Mouse (Mus musculus) spleen, postnatal 10 days (tissue): ENCODE data around the gene Mcrip2.

Source experiments
- DNase-seq, 2 experiments: peaks; one replicate each; pipeline ENCODE4 v3.0.0; 2021 to 2022; ENCODE audit warnings: low spot score in 2 of 2

Gene Mcrip2

GRCm38 (mm10) chr17:25866172-25866571 lies 2.4 kb downstream of the Mcrip2 start:
- no peak for DNase-seq

DNA sequence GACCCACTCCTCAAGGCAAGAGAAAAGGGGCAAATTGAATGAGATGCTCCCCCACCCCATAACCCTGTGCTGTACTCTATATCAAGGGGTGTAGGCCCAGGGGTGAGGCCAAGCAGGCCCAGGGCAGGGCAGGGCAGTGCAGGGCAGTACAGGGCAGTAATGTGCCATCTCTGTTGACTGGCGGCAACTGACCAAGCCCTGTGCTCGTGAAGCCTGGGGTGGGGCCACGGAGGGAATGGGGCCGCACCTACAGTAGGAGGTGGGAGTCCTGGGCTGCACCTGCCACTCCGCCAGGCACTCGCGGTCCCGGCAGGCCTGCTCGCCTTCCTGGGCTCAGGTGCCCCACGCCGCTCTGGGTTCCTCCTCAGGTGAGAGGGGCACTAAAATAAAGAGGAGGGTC lies 3.3 kb downstream of the Mcrip2 start:
- no peak for DNase-seq

GRCm38 (mm10) chr17:25864311-25864710 lies 4.3 kb downstream of the Mcrip2 start:
- DNase-seq = no peak

- DNase-seq = no peak
Observed at GRCm38 (mm10) chr17:25863681-25864080, 4.9 kb downstream of the Mcrip2 start.

DNA sequence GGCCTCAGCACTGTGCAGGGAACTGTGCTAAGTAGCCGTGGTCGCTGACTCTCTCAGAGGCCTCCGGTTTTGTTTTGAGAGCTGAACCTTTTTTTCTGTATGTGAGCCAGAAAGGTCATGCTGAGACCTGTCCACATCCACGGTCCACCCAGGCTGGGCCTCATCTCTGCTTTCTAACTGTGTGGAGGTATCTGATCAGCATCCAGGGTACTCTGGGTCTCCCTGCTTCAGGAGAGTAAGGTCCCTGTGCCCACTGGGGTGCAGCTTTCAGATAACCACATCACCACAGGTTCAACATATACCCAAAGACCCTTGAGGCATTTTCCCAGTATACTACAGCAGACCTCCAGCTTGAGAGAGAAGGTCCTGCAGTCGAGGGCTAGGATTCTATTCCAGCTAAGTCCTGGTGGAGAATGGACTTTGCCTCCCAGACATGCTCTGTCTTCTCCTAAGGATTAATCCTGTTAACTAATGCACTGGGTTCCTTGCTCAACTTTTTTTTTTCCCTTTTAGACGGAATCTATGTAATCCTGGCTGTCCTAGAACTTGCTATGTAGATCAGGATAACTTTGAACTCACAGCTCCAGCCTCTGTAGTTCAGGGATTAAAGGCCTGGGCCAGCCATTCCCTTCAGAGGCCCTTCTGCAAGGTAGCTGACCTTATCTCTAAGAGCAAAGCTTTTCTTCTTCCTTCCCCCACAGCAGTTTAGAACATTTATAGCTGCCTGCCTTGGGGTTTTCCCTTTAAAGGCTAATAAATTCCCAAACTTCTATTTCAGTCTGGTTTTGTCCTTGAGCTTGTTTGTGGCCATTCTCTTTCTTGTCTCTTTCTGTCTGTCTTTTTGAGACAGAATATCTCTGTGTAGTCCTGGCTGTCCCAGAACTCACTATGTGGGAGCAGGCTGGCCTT lies 6.6 kb downstream of the Mcrip2 start:
- DNase-seq = no peak

- DNase-seq = peak; percentile 81 to 92
Observed at GRCm38 (mm10) chr17:25860832-25861703, 7.5 kb downstream of the Mcrip2 start, which contains the start of gene Wdr90. Wdr90 (minus strand) TSS chr17:25861501.

GRCm38 (mm10) chr17:25860229-25860628 lies 8.3 kb downstream of the Mcrip2 start:
- DNase-seq = no peak

DNA sequence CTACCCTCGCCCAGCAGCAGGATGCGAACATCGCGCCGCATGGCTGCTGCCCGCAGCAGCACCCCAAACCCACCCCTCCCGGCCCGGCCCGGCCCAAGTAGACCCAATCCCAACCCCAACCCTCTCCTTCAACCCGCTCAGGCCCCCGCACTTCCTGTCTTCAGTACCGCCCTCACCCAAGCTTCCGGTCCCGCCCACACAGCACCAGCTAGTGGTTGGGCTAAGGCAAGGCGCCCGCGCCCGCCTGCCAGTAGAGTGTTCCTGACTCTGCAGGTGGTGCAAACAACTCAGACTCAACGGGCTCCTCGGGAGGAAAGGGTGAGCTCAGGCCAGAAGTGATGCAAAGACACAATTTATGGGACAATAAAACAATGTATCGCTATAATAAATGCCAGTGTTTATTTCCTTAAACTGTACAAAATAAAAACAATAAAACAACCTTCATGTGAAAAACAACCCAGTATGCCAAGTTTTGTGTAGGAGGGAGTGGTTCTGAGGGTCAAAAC lies 24.1 kb downstream of the Mcrip2 start, which contains the start of gene Rhot2:
TSS of gene Rhot2 (minus strand) at position 456 of the 506 bp plus-strand sequence.
- DNase-seq = peak; percentile 86 to 97

- no peak for DNase-seq
Observed at GRCm38 (mm10) chr17:25843636-25844395, 24.7 kb downstream of the Mcrip2 start.

GRCm38 (mm10) chr17:25843122-25843521 lies 25.4 kb downstream of the Mcrip2 start:
- DNase-seq = no peak

DNA sequence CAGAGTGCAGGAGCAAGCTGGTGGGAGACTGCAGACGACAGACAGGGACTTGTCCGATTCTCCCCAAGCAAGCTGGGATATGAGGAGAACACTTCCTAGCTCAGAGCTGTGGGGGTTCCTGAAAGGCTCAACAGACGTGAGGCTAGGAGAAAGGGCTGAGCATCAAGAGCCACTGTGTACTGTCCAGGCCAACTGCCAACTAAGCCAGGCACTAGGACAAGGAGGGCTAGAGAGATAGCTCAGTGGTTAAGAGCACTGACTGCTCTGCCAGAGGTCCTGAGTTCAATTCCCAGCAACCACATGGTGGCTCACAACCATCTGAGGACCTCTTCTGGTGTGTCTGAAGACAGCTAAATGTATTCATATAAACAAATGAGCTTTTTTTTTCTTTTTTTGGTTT lies 26.1 kb downstream of the Mcrip2 start:
- DNase-seq = no peak

DNA sequence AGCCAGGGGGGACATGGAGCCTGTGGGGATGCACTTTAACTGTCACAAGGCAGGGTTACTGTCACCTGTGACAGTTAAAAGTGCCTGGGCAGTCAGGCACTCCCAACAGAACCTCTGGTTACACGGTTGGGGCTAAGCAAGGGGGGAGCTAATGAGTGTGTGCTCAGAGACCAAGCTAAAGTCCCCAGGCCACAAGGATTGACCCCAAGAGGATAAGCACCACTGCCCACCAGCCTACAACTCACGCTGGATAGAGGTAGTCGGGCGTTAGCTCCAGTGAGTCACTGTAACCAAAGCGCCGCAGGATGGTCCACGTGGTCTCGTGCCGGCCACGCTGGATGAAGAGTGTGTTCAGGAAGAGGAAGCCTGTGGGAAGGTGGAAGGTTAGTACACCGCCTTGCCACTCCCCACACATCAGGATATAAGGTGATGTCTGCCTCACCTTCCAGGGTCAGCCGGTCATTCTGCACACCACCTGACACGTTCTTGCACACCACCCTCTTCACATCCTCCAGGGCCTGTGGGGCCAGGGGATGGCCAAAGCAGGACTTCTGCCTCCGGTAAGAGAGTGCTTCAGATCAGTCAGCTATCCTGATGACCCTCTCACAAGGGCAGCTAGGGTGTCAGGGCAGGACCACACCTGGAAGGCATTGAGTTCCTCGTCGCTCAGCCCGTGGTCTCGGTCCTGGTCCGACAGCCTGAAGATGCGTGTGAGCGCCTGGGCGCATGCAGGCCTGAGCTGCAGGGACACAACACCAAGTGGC lies 27.3 kb downstream of the Mcrip2 start, which contains the start of gene Gm20683:
TSS of gene Gm20683 (minus strand) at position 647 of the 764 bp plus-strand sequence.
- DNase-seq = no peak

DNA sequence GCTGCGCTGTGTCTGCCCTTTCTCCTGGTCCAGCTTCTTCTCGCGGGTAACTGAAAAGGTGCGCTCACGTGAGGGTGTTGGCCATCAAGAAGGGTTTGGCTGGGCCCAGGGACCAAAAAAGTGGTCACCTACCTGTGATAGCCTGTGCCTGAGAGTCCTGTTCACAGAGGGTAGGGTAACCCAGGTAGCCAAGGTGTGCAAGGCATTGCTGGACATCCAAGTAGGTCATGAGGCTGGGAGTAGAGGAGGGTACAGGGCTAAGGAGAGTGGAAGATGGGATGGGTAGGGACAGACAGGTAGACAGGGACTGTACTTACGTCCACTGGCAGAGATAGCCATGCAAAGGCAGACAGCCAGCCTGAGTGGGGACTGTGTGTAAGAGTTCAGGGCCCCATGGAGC lies 28.0 kb downstream of the Mcrip2 start:
- DNase-seq = no peak

- DNase-seq = no peak
Observed at GRCm38 (mm10) chr17:25839455-25840235, 28.9 kb downstream of the Mcrip2 start.

GRCm38 (mm10) chr17:25838904-25839303 lies 29.7 kb downstream of the Mcrip2 start:
- no peak for DNase-seq

- DNase-seq = no peak
Observed at GRCm38 (mm10) chr17:25837533-25837932, 31.0 kb downstream of the Mcrip2 start.

DNA sequence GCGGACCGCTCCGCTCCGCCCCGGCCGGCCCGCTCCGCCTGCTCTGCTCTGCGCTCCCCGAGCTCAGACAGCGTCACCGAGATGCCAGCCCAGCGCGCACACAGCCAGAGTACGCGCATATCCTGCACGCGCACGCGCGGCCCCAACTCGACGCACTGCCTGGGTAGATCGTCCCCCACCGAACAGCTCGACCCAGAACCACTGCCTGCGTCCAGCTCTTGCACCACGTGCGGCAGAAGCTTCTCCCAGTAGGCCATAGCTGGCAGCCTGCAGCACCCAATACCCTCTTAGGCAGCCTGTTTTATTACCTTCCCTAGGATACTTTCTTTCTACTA lies 31.5 kb downstream of the Mcrip2 start, which contains the start of gene Rhbdl1:
TSS of gene Rhbdl1 (minus strand) at position 220 of the 335 bp plus-strand sequence.
- DNase-seq = peak in 1 of 2 experiments; percentile 62

- DNase-seq = no peak
Observed at GRCm38 (mm10) chr17:25836397-25837075, 32.0 kb downstream of the Mcrip2 start.

DNA sequence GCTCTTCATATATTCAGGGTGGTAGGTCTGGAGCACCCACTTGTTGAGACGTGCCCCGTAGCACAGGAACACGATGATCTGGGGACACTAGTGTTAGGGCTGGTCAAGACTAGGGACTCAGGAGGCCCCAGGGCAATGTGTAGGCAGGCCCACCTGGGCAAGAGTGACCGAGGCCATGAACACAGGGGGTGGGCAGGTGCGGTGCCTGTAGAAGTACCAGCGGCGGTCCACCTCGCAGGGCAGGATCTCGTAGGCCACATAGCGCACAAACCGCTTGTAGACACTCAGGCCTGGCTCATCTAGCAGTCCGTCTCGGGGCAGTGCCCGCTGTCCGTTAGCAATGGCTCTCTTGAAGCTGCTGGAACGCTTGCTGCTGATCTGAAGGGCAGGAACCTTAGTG lies 32.7 kb downstream of the Mcrip2 start:
- DNase-seq = no peak
